Mouse (Mus musculus) embryonic stem cell, embryonic (primary cell): ENCODE data around the gene Lst1.

Source experiments
- CTCF ChIA-PET, 4 experiments: fragments of 300-600 bp in 2 of 4; fragments of 350-600 bp in 2 of 4; sonication (Branson Sonifier 250); formaldehyde crosslinking; loops; one replicate each; lab custom pipeline; 2022; ENCODE audit warnings: inconsistent platforms in 2 of 4; lab: Charles Lee
- POLR2A ChIA-PET, 4 experiments: fragments of 300-600 bp in 2 of 4; fragments of 350-600 bp in 2 of 4; sonication (Branson Sonifier 250); formaldehyde crosslinking; loops; one replicate each; lab custom pipeline; 2022; ENCODE audit warnings: antibody characterized with exemption in 4 of 4, inconsistent platforms in 1 of 4; lab: Charles Lee

The Lst1 gene

DNA sequence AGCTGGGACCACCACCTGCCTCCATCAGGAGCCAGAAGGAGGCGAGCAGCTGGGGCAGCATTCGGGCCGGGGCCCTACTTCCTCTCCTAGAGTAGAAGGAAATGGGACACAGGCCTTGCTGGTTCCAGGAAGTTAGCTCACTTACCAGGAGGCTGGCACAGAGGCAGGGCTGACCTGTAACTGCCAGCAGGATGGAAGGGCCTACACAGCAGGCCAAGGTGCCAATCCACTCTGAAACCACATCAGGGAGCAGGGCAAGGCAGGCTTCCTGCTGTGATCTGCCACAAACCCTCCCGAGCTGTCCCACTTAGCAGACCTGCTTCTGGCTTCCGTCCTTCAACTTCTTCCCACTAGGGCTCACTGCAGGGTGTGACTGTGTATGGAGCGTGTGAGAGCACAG, 34.1 kb upstream of the Lst1 start:
- POLR2A ChIA-PET, result interaction anchor here in 2 of 4 experiments (0.6 to 5.7 kb wide), 5 partner anchors 18 to 116 kb away, joined by 3 to 36 read pairs (median 5); partner anchors contain the start of gene Ddx39b (in 2 of the 2)

DNA sequence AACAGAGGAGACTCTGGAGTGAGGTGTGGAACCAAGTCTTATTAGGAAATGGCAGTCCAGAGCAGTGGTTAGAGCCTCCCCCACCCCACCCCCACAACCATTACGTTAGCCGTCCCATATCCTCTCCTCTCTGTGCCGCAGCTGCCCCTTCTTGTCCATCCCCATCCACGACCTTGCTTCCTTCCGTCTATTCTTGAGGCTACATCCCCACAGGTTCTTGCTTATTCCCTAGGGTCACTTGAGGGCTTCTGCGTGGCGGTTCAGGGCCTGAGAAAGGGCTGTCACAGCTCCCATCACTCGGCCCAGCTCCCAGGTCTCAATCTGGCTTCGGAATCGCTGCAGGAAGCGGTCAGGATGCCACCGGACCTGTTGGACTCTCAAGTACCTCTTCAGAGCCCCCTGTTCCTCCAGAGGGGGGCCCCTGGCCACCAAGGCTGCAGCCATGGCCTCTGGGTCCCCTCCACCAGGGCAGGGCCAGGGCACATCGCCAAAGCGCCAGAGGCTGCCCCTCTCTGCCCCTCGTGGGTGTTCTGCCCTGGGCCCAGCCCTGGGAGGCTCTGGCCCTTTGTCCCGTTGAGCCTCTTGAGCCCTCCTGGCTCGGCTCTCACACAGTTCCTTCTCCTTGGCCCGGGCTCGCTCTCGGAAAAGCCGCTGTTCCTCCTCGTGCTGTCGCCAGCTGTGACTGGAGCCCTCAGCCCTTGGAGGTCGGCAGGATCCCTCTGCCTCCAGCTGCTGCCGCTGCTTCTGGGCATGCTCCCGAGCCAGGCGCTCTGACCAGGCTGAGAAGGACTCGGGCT, 32.1 kb upstream of the Lst1 start, which contains the start of gene Gm16181:
Gene Gm16181 (plus strand): TSS at position 679 of the 797 bp plus-strand sequence.
- CTCF ChIA-PET, result interaction anchor here (0.7 to 4.1 kb wide), 14 partner anchors 9 to 54 kb away, joined by 3 to 25 read pairs (median 5); no protein-coding TSS in a partner anchor
- POLR2A ChIA-PET, result interaction anchor here (0.6 to 5.7 kb wide), 23 partner anchors 8 to 615 kb away, joined by 3 to 36 read pairs (median 4); partner anchors contain the start of genes Atp6v1g2 (in 2 of the 4), Ddx39b (in 2 of the 4), Lsm2 (in 1 of the 4) and Lta (in 1 of the 4)

More for the DNA sequence above, 34.1 kb upstream of the Lst1 start:
- CTCF ChIA-PET, result interaction anchor here in 3 of 4 experiments (1.1 to 4.1 kb wide), 7 partner anchors 36 to 56 kb away, joined by 3 to 25 read pairs (median 6); no protein-coding TSS in a partner anchor

DNA sequence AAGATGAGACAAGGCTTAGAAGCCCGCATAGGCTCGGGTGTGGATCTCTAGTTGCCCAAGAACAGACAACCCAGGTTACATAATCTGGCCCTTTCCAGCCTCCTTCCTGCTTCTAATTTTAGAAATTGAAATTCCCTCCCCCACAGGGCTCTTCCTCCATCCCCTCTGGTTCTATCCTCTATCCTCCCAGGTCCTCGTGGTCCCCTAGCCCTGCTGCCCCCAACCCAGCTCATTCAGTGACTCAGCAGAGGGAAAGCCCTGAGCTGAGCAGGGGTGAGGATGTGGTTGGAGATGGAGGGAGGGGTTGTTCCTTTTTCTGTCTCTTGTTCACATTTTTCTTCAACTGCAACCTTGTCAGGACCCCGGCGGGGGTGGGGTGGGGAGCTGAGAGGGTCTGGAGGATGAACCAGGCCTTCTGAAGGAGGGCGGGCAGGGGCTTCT, 31.4 kb upstream of the Lst1 start:
- CTCF ChIA-PET, result interaction anchor here in 3 of 4 experiments (0.7 to 4.1 kb wide), 10 partner anchors 9 to 1049 kb away, joined by 3 to 25 read pairs (median 6); no protein-coding TSS in a partner anchor

DNA sequence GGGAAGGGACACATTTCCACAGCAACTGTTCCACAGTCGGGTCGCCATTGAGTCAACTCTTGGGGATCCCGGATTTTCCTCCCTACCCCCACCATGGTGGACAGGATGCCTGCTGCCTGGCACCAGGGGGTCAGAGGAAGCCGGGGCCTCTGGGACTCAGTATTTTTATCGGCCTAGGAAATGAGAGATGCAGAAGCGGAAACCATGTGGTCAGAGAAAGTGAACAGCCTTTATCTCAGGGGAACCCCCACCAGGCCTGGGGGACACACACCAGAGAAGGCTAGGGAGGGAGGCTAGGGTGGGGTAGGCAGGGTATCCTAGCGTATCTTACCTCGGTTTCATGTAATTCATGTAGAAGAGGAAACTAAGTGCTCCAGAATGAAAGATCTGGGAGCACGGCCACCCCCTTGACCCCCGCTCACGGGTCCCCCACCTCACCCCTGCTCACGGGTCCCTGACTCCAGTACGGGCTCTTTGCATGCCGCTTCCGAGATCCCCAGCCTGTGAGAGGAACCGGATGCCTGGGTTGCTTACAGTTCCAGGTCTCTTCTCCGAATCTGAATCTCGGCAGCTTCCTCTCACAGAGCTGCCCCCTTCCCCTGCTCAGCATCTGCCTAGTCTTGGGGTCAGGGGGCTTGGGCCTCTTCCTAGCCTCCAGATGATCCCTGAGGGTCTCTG, 30.4 kb upstream of the Lst1 start:
- POLR2A ChIA-PET, result interaction anchor here in 3 of 4 experiments (0.5 to 5.7 kb wide), 13 partner anchors 14 to 163 kb away, joined by 3 to 36 read pairs (median 4); partner anchors contain the start of genes Ddx39b (in 2 of the 3), Atp6v1g2 (in 1 of the 3) and Tnf (in 1 of the 3)
- CTCF ChIA-PET, result interaction anchor here in 3 of 4 experiments (0.5 to 4.1 kb wide), 7 partner anchors 14 to 1048 kb away, joined by 3 to 25 read pairs (median 6); partner anchors contain the start of gene Apom (in 1 of the 3)

More for the DNA sequence above, 31.4 kb upstream of the Lst1 start:
- POLR2A ChIA-PET, result interaction anchor here in 3 of 4 experiments (0.6 to 5.7 kb wide), 18 partner anchors 9 to 614 kb away, joined by 3 to 36 read pairs (median 4); partner anchors contain the start of genes Ddx39b (in 2 of the 3), Atp6v1g2 (in 1 of the 3), Lsm2 (in 1 of the 3) and Lta (in 1 of the 3)

DNA sequence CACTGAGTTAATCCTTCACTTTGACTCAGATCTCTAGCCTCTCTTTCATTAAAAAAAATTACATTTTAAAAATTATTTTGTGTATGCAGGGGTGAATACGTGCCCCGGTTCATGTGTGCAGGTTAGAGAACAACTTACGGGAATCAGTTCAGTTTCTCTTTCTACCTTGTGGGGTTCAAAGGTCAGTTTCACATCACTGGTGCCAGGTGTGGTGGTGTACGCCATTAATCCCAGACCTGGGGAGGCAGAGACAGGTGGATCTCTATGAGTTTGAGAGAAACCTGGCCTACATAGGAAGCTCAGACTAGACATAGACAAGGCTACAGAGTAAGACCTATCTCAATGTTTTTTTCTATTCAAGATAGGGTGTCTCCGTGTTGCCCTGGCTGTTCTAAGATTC, 24.8 kb upstream of the Lst1 start:
- POLR2A ChIA-PET, result interaction anchor here in 2 of 4 experiments (0.6 to 1.3 kb wide), 3 partner anchors 28 to 149 kb away, joined by 3 to 5 read pairs (median 3); partner anchors contain the start of gene Ddx39b (in 1 of the 2)
- CTCF ChIA-PET, result interaction anchor here in 1 of 4 experiments (0.5 kb wide), 1 partner anchor 31 kb away, joined by 3 read pairs; no protein-coding TSS in a partner anchor

DNA sequence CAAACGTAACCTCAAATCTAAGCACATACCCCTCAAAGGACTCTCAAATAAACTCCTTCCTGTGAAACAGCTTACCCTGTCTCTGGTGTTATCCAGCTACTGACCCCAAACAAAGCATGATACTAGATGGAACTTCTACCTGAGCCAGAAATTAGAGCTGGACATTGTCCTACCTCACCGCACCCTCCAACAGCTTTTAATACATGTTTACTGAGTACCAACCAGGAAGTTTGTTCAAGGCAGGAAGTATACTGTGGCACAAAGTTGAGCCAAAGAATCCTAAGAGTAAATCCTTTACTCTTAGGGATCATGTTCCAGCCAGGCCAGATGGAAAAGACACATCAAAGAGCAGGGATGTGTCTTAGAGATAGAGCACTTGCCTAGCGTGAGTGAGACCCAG, 22.4 kb upstream of the Lst1 start:
- CTCF ChIA-PET, result interaction anchor here in 3 of 4 experiments (0.8 to 1.1 kb wide), 4 partner anchors 9 to 42 kb away, joined by 3 to 4 read pairs (median 3); no protein-coding TSS in a partner anchor
- POLR2A ChIA-PET, result interaction anchor here in 1 of 4 experiments (0.8 to 1.7 kb wide), 2 partner anchors 16 to 42 kb away, joined by 3 to 4 read pairs; partner anchors contain the start of gene Ltb

DNA sequence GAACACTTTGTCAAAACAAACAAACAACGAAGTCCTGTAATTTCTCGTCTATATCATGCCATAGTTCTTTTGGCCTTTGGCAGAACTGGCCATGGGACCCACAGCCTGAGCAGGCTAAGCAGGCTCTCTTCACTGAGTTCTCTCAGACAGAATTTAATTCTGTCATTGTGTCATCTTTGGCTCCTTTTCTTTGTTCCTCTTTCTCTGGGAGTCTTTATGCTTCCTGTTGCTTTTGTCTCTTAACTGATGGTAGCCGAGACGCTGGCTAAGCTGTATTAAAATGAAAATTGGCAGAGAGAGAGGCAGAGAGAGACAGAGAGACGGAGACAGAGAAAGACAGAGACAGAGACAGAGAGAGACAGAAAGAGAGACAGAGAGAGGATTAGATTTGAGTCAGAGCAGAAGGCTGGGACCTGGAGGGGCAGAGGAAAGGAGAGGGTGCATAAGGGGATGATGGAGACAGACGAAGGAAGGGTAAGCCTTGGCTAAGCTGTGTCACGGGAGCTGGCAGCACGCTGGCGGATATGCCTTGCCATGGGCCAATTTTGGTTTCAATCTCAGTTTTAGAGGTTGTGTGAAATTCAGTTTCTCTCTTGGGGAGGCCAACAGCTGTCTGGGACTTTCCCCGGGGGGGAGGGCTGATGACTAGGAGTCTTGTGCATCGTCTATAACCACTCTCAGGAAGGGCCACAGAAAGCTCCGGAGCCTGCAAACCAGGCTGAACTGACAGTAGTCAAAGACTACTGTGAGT, 21.7 kb upstream of the Lst1 start:
- ChIA-PET POLR2A (interaction anchor here in 1 of 4 experiments (0.8 to 1.7 kb wide), 2 partner anchors 16 to 42 kb away, joined by 3 to 4 read pairs; partner anchors contain the start of gene Ltb), CTCF (interaction anchor here in 3 of 4 experiments (0.8 to 1.1 kb wide), 4 partner anchors 10 to 41 kb away, joined by 3 to 4 read pairs (median 3); no protein-coding TSS in a partner anchor)

DNA sequence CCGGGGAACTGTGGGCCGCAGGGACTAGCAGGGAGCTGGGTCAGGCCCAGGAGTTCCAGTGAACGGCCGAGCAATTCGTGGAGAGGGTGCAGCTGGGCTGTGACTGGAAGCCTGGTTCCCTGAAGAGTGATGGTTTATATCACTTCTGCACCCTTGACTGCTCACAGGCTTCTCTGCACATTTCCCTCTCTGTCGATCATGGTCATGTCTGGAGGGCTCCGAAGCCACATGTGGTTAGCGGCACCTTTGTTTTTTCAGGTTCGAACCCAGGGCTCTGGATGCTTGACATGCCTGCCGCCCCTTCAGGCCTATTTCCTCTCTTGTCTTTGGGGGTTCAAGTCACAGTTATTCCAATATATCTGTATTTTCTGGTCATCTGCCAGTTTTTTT, 17.1 kb upstream of the Lst1 start:
- ChIA-PET POLR2A (interaction anchor here in 2 of 4 experiments (1.1 to 1.2 kb wide), 3 partner anchors 8 to 15 kb away, joined by 3 to 6 read pairs (median 4); partner anchors contain the start of gene Gm16181 (in 1 of the 2)), CTCF (interaction anchor here in 2 of 4 experiments (0.6 to 1.1 kb wide), 3 partner anchors 36 to 38 kb away, joined by 5 to 6 read pairs (median 6); no protein-coding TSS in a partner anchor)

DNA sequence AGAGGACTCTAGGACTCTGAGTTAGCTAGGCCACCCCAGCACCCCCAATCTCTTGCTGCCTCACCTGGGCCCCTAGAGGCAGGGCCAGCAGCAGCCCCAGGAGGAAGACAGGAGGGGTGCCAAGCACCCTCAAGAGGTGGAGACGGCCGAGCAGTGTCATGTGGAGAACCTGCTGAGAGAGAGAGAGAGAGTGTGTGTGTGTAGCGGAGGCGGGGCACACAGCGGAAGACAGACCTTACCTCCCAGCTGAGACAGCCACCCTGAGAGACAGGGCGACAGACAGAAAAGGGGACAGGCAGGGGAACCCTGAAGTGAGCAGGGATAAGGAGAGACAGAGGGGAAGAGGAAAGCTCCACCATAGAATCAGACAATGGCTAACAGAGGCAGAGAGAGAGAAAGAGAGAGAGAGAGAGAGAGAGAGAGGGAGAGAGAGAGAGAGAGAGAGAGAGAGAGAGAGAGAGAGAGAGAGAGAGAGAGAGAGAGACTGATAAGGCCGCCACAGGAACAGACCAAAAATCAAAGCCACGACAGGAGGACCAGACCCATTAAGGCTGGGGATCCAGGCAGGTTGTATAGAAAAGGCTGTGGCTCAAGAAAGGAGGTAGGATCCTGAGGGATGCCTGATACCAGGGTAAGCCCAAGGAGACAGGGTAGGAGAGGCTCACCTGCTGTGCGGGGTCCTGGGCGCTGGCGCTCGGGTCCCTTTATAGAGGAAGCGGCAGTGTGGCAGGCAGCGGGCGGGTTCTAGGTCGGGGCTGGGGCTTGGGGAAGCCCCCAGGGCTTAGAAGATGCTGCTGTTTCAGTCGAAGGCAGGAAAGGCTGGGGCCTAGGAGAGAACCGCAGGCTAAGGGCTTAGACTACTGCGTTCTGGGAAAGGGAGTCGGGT, 16.5 kb upstream of the Lst1 start, which contains the start of gene Lta:
Gene Lta (minus strand): TSS at position 858 of the 886 bp plus-strand sequence.
- CTCF ChIA-PET, result interaction anchor here in 2 of 4 experiments (0.6 to 1.1 kb wide), 4 partner anchors 27 to 38 kb away, joined by 3 to 6 read pairs (median 6); no protein-coding TSS in a partner anchor
- POLR2A ChIA-PET, result interaction anchor here in 2 of 4 experiments (1.0 to 1.8 kb wide), 7 partner anchors 7 to 41 kb away, joined by 3 to 6 read pairs (median 4); partner anchors contain the start of genes Ddx39b (in 1 of the 2) and Gm16181 (in 1 of the 2)

DNA sequence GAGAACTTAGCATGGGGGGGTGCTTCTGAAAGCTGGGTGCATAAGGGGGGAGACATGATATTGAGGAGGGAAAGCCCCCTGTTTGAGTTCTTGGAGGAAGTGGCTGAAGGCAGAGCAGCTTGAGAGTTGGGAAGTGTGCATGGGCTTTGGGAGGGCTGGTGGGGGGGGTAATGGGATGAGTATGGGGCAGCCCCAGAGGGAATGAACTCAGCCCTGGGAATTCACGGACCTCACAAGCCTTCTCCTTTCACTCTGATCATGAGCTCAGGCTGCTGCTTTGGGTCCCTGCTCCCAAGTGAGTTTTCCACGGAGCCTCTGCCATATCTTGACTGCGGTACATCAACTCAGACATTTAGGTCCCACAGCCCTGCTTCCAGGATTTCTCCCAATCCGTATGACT, 14.2 kb upstream of the Lst1 start:
- ChIA-PET POLR2A (interaction anchor here in 3 of 4 experiments (0.5 to 2.6 kb wide), 10 partner anchors 17 to 153 kb away, joined by 3 to 7 read pairs (median 4); partner anchors contain the start of genes Apom (in 1 of the 3), Clic1 (in 1 of the 3) and Gm16181 (in 1 of the 3)), CTCF (interaction anchor here (0.6 to 2.6 kb wide), 12 partner anchors 11 to 1584 kb away, joined by 3 to 10 read pairs (median 4); no protein-coding TSS in a partner anchor)

DNA sequence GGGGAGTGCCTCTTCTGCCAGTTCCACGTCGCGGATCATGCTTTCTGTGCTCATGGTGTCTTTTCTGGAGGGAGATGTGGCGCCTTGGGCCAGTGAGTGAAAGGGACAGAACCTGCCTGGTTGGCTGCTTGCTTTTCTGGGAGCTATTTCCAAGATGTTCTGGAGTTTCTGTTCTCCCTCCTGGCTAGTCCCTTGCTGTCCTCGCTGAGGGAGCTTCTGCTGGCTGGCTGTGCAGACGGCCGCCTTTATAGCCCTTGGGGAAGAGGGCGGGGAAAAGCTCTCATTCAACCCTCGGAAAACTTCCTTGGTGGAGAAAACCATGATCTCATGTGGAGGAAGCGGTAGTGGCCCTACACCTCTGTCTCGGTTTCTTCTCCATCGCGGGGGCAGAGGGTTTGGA, 13.5 kb upstream of the Lst1 start, which contains the start of gene Tnf:
Gene Tnf (minus strand): TSS at position 221 of the 400 bp plus-strand sequence.
- ChIA-PET POLR2A (interaction anchor here in 3 of 4 experiments (0.6 to 2.6 kb wide), 9 partner anchors 11 to 406 kb away, joined by 3 to 7 read pairs (median 4); partner anchors contain the start of gene Gm16181 (in 1 of the 3)), CTCF (interaction anchor here in 3 of 4 experiments (0.6 to 2.6 kb wide), 8 partner anchors 10 to 73 kb away, joined by 3 to 10 read pairs (median 4); no protein-coding TSS in a partner anchor)

DNA sequence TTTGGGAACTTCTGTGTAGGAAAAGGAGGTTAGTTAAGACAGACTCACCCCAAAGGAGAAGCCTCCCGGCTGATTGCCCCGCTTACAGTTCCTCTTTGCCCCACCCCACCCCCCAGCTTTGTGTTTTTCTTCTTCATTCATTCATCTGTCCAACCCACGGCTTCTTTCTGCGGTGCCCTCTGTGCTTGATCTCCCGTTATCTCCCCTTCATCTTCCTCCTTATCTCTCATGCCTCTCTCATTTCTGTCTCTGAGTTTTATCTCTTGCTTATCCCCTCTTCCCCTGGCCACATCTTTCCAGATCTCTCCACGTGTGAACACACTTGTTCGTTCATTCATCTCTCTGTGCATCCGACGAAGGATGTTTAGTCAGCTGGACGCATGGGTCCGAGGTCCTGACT, 12.9 kb upstream of the Lst1 start:
- POLR2A ChIA-PET, result interaction anchor here in 2 of 4 experiments (0.8 to 2.6 kb wide), 6 partner anchors 11 to 38 kb away, joined by 3 to 7 read pairs (median 3); partner anchors contain the start of gene Gm16181 (in 1 of the 2)

DNA sequence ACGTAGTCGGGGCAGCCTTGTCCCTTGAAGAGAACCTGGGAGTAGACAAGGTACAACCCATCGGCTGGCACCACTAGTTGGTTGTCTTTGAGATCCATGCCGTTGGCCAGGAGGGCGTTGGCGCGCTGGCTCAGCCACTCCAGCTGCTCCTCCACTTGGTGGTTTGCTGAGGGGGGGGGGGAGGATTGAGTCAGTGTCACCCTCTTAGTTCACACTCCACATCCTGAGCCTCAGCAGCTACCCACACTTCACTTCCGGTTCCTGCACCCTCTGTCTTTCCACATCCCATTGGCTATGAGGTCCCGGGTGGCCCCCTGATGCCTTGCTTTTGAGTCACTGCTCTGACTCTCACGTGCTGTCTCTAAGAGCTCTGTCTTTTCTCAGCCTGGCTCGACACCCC, 12.2 kb upstream of the Lst1 start:
- ChIA-PET CTCF (interaction anchor here in 2 of 4 experiments (0.5 to 2.0 kb wide), 4 partner anchors 10 to 207 kb away, joined by 3 to 6 read pairs (median 5); no protein-coding TSS in a partner anchor), POLR2A (interaction anchor here in 2 of 4 experiments (0.6 to 2.6 kb wide), 5 partner anchors 15 to 1824 kb away, joined by 3 to 5 read pairs (median 4); no protein-coding TSS in a partner anchor)

More for the DNA sequence above, 12.9 kb upstream of the Lst1 start:
- CTCF ChIA-PET, result interaction anchor here in 2 of 4 experiments (0.5 to 2.6 kb wide), 6 partner anchors 9 to 208 kb away, joined by 3 to 10 read pairs (median 4); no protein-coding TSS in a partner anchor

DNA sequence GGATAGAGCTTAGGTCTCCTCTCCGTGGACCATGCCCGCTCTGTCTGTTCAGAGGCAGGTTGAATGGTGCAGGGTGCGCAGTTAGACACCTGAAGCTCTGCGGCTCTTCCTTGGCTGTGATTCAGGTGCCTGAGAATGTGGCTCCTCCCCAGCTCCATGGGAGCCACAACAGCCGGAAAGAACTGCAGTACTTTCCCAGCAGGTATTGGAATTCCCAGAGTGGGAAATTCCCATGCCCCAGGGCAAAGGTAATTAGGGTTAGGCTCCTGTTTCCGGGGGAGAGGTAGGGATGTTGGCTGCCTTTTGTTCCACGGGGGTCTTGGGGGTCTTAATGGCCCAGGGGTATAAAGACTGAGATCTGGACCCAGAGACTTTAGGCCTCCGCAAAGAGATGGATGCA, 10.7 kb upstream of the Lst1 start:
- ChIA-PET CTCF (interaction anchor here in 3 of 4 experiments (1.0 to 2.0 kb wide), 5 partner anchors 9 to 31 kb away, joined by 4 to 11 read pairs (median 5); no protein-coding TSS in a partner anchor), POLR2A (interaction anchor here in 3 of 4 experiments (0.7 to 2.0 kb wide), 5 partner anchors 9 to 77 kb away, joined by 3 to 8 read pairs (median 3); partner anchors contain the start of genes Csnk2b (in 1 of the 3), Ddx39b (in 1 of the 3), Gm16181 (in 1 of the 3) and Gpank1 (in 1 of the 3))
